Mouse (Mus musculus) erythroblast, embryonic 14.5 days (primary cell): ENCODE data around the gene Uckl1.

ENCODE experiments used
- GATA1 ChIP-seq: IDR thresholded peaks from 2 replicates; pipeline ENCODE4 v1.6.1; 2012; ENCODE audit warnings: low read length, inconsistent platforms, mixed read lengths
- TAL1 ChIP-seq: IDR thresholded peaks from 3 replicates; pipeline ENCODE4 v1.6.1; 2012; ENCODE audit warnings: low read length, inconsistent platforms, mixed read lengths

GRCm38 (mm10) chr2:181553772-181554171 is 30.9 kb downstream of the Uckl1 start:
- TF ChIP-seq TAL1 (no peak), GATA1 (no peak)
